In the genomic region with DNA sequence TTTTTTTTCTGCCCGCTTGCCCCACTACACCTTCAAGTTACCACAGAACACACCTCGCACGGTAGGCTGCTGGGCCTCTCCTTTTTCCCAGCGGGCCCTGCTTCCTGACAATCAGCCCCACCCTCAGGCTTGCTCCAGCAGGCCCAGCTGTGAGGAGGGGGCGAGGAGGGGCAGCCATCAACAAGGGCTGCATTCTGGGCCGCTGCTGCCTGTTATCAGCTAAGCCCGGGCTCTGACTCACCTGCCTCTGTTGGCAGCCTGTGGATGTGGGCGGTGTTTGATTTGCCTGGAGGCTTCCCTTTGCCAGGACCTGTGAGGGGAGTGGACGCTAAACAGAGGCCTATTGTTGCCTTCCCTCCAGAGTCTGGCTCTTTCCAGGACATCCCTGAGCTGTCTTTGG, we compare ENCODE assay signal across 8 mouse cellular contexts.
DNase-seq lines count a peak whose midpoint lies in the region; ATAC-seq and TF ChIP-seq lines count a peak whose summit lies in the region.

No protein-coding gene starts in this region.

- H3K36me3 ChIP-seq in forebrain, embryonic 10.5 days (replicated peaks): no peaks in the 10 kb centered on the region
- no peaks in the 10 kb centered on the region for H3K36me3 ChIP-seq in forebrain, embryonic 11.5 days (ENCODE audit: control insufficient read depth, insufficient read depth, low read length)
- no peaks in the 10 kb centered on the region for H3K36me3 ChIP-seq in embryonic facial prominence, embryonic 15.5 days
- no peaks in the 10 kb centered on the region for H3K36me3 ChIP-seq in intestine, postnatal 0 days (ENCODE audit: control insufficient read depth, insufficient read depth)

- no peak for DNase-seq in forebrain, embryonic 10.5 days (ENCODE audit: extremely low spot score, low spot score)
- no peak for DNase-seq in forebrain, embryonic 11.5 days (ENCODE audit: low spot score)
- peak; percentile 80 for DNase-seq in retina, postnatal 1 day
- DNase-seq in retina, embryonic 14.5 days (ENCODE audit: low spot score): no peak
- DNase-seq in spleen, postnatal 10 days (ENCODE audit: low spot score in 2 of 2): no peak

- no peak overlapping the region for H3K4me3 ChIP-seq in forebrain, embryonic 10.5 days
- no peak overlapping the region for H3K4me3 ChIP-seq in forebrain, embryonic 11.5 days (ENCODE audit: low read depth, low read length)
- no peak overlapping the region for H3K4me3 ChIP-seq in embryonic facial prominence, embryonic 15.5 days (replicated peaks)
- no peak overlapping the region for H3K4me3 ChIP-seq in intestine, postnatal 0 days (ENCODE audit: low read depth, low read length)

- H3K4me1 ChIP-seq in forebrain, embryonic 10.5 days: peaks cover 41% of the 10 kb centered on the region
- peaks cover 3% of the 10 kb centered on the region for H3K4me1 ChIP-seq in forebrain, embryonic 11.5 days (replicated peaks; ENCODE audit: control insufficient read depth, insufficient read depth, low read length)
- peaks cover 43% of the 10 kb centered on the region for H3K4me1 ChIP-seq in embryonic facial prominence, embryonic 15.5 days
- H3K4me1 ChIP-seq in intestine, postnatal 0 days (replicated peaks; ENCODE audit: control insufficient read depth, insufficient read depth, low read length): 0 out of 2 replicates have a peak, but pooled peaks cover 4% of the 10 kb centered on the region

- H3K27me3 ChIP-seq in forebrain, embryonic 10.5 days (ENCODE audit: poor library complexity, severe bottlenecking): peaks cover 39% of the 10 kb centered on the region
- no peaks in the 10 kb centered on the region for H3K27me3 ChIP-seq in forebrain, embryonic 11.5 days (ENCODE audit: control insufficient read depth, insufficient read depth, low read length)
- no peaks in the 10 kb centered on the region for H3K27me3 ChIP-seq in embryonic facial prominence, embryonic 15.5 days
- no peaks in the 10 kb centered on the region for H3K27me3 ChIP-seq in intestine, postnatal 0 days (replicated peaks; ENCODE audit: control insufficient read depth, insufficient read depth, low read length)

- H3K9me3 ChIP-seq in forebrain, embryonic 10.5 days: 0 out of 2 replicates have a peak, but pooled peaks cover 8% of the 10 kb centered on the region
- no peaks in the 10 kb centered on the region for H3K9me3 ChIP-seq in forebrain, embryonic 11.5 days (ENCODE audit: control insufficient read depth, low read length)
- no peaks in the 10 kb centered on the region for H3K9me3 ChIP-seq in embryonic facial prominence, embryonic 15.5 days (replicated peaks)
- no peaks in the 10 kb centered on the region for H3K9me3 ChIP-seq in intestine, postnatal 0 days (ENCODE audit: control insufficient read depth)

- ATAC-seq in forebrain, embryonic 11.5 days (replicated peaks; ENCODE audit: low FRiP score): no peak
- ATAC-seq in embryonic facial prominence, embryonic 15.5 days (ENCODE audit: insufficient number of reproducible peaks, low FRiP score, low TSS enrichment, low read depth): peak; percentile 71; the same call in 1 of the 2 replicates
- ATAC-seq in intestine, postnatal 0 days: peak; percentile 83
- peak; percentile 67 for ATAC-seq in megakaryocyte-erythroid progenitor cell, adult 5-6 weeks (replicated peaks; ENCODE audit: low FRiP score, low TSS enrichment, poor library complexity, severe bottlenecking)

- H3K9ac ChIP-seq in forebrain, embryonic 11.5 days (ENCODE audit: low read length): no peak overlapping the region
- H3K9ac ChIP-seq in embryonic facial prominence, embryonic 15.5 days: no peak overlapping the region
- no peak overlapping the region for H3K9ac ChIP-seq in intestine, postnatal 0 days (ENCODE audit: low read depth, low read length)

- H3K4me2 ChIP-seq in forebrain, embryonic 11.5 days (ENCODE audit: low read depth, low read length, severe bottlenecking): no peak overlapping the region
- H3K4me2 ChIP-seq in embryonic facial prominence, embryonic 15.5 days (replicated peaks): no peak overlapping the region
- H3K4me2 ChIP-seq in intestine, postnatal 0 days (replicated peaks; ENCODE audit: low read depth): peak overlapping the region; percentile 47; the same call in 1 of the 2 replicates

- TF ChIP-seq CTCF in intestine, postnatal 0 days (IDR thresholded peaks at IDR 0.05; ENCODE audit: low read depth): no peak

- peak overlapping the region; percentile 72 for H3K27ac ChIP-seq in forebrain, embryonic 10.5 days
- no peak overlapping the region for H3K27ac ChIP-seq in forebrain, embryonic 11.5 days (ENCODE audit: low read depth, low read length)
- H3K27ac ChIP-seq in embryonic facial prominence, embryonic 15.5 days (replicated peaks): peak overlapping the region; percentile 67
- peak overlapping the region; percentile 80 for H3K27ac ChIP-seq in intestine, postnatal 0 days (ENCODE audit: low read depth, low read length)

- 14% methylated on average over 8 of the region's 9 CpGs for WGBS in forebrain, embryonic 10.5 days
- WGBS in forebrain, embryonic 11.5 days: 27% methylated on average over 7 of the region's 9 CpGs
- 21% methylated on average over 9 of the region's 9 CpGs for WGBS in embryonic facial prominence, embryonic 15.5 days
- 18% methylated on average over 9 of the region's 9 CpGs for WGBS in intestine, postnatal 0 days
